Mouse (Mus musculus) stomach, postnatal 0 days (tissue): ENCODE measurements around the gene Jph2. TPM values are rescaled to one million over a fixed set of nuclear protein-coding genes. Genes with fewer than 3 reads are reported as not detected.

Source experiments
- ATAC-seq: fragments of 200-750 bp; cut with Nextera tagmentation; 2 replicates; pipeline ENCODE4 v1.8.0; 2017; ENCODE audit not compliant: low FRiP score, low TSS enrichment
- DNase-seq: peaks from one replicate; pipeline ENCODE4 v3.0.0-alpha.2; 2016; ENCODE audit warnings: low spot score
- H3K27ac ChIP-seq: fragments of 300-500 bp; sonication (generic); replicated peaks from 2 replicates; pipeline ENCODE4 v1.5.1; 2014; ENCODE audit warnings: mild to moderate bottlenecking, control low read depth
- H3K27me3 ChIP-seq: fragments of 300-500 bp; sonication (generic); 2 replicates; pipeline ENCODE4 v1.6.1; 2014; ENCODE audit warnings: low read length; ENCODE audit not compliant: control insufficient read depth, insufficient read depth
- H3K36me3 ChIP-seq: fragments of 300-500 bp; sonication (generic); 2 replicates; pipeline ENCODE4 v1.6.1; 2014; ENCODE audit warnings: low read length, mixed read lengths; ENCODE audit not compliant: control insufficient read depth, insufficient read depth
- H3K4me1 ChIP-seq: fragments of 300-500 bp; sonication (generic); replicated peaks from 2 replicates; pipeline ENCODE4 v1.6.1; 2014; ENCODE audit warnings: antibody characterized with exemption; ENCODE audit not compliant: control insufficient read depth, insufficient read depth
- H3K4me2 ChIP-seq: fragments of 300-500 bp; sonication (generic); replicated peaks from 2 replicates; pipeline ENCODE4 v1.6.1; 2014; ENCODE audit warnings: low read depth, mild to moderate bottlenecking, control low read depth, moderate library complexity
- H3K4me3 ChIP-seq: fragments of 300-500 bp; sonication (generic); 2 replicates; pipeline ENCODE4 v1.5.1; 2014; ENCODE audit warnings: low read depth, low read length, control low read depth
- H3K9ac ChIP-seq: fragments of 300-500 bp; sonication (generic); 2 replicates; pipeline ENCODE4 v1.6.1; 2014; ENCODE audit warnings: mild to moderate bottlenecking, low read length, control low read depth, mixed read lengths
- H3K9me3 ChIP-seq: fragments of 300-500 bp; sonication (generic); 2 replicates; pipeline ENCODE4 v1.6.1; 2016; ENCODE audit warnings: low read length; ENCODE audit not compliant: control insufficient read depth
- CTCF ChIP-seq: IDR thresholded peaks from 2 replicates; pipeline ENCODE4 v1.5.1; 2016; ENCODE audit warnings: antibody characterized with exemption, low read depth, mild to moderate bottlenecking, moderate library complexity
- EP300 ChIP-seq: optimal IDR thresholded peaks from 2 replicates; pipeline ENCODE3; 2016; ENCODE audit warnings: antibody characterized with exemption
- WGBS: fragments of 180-500 bp; shearing (Covaris S2); extraction: QIAGEN DNeasy Blood & Tissue Kit; methylation state at CpG from one replicate; pipeline ENCODE4 v1.1.7; 2014; 5-methylcytosine and 5-hydroxymethylcytosine counted together
- polyA plus RNA-seq: library from polyadenylated mRNA; unstranded; fragments of >200 nt; fragmentation: Nextera tagmentation; extraction: Ambion mirVana; gene quantifications from 2 replicates; pipeline ENCODE4 v1.2.1, GENCODE M21; 2015

Jph2 gene
- polyA plus RNA-seq, 1 experiment from 2014 or later = 13.9 TPM

DNA sequence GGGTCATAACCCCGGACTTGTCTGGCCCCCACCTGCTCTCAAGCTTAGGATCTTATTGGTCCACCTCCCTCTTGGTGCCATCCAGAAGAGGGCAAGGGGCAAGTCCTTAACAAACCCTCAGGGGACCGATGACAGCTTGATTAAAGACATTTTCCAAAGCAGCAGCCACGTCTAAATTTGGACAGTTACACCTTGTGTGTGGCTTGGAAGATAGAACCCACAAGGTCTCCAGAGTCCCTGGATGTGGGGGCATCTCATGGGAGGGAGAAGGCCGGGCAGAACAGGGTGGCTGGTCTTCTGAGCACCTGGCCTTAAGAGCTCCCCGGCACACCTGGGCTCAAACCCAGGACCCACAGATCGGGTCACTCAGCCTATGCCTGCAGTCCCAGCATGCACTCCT lies 3.8 kb downstream of the Jph2 start:
- TF ChIP-seq EP300 = no peak
- no peak for TF ChIP-seq CTCF
- WGBS = 51% methylated on average over 6 of the region's 6 CpGs
- peak overlapping the region; percentile 8; the same call in 1 of the 2 replicates for H3K9ac ChIP-seq
- no peak for DNase-seq
- H3K36me3 ChIP-seq = no peaks in the 10 kb centered on the region
- H3K4me1 ChIP-seq = no peaks in the 10 kb centered on the region
- peak overlapping the region; percentile 59; the same call in 1 of the 2 replicates for H3K27ac ChIP-seq
- peak overlapping the region; percentile 50 for H3K4me2 ChIP-seq
- H3K9me3 ChIP-seq = no peaks in the 10 kb centered on the region
- H3K27me3 ChIP-seq = no peaks in the 10 kb centered on the region
- peak overlapping the region; percentile 47 for H3K4me3 ChIP-seq
- ATAC-seq = no peak

DNA sequence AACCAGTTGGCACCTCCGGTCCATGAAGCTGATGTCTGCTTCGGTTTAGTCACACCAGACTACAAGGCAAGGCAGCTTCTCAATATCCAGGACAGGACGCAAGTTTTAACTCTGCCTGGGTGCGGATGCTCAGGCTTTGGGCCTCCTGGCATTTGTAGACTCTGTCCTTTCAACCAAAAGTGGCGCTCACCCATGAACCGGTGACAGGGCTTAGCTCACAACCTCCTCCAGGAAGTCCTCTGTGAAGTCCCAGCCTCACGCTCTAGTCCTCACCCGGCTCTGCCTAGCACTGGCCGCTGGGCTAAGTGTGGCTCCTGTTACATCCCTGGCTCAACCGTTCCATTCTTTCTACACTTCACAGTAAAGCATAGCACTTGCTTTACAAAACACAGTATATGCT lies 4.6 kb downstream of the Jph2 start:
- Histone ChIP-seq H3K9me3 (no peaks in the 10 kb centered on the region), H3K4me3 (peak overlapping the region; percentile 12; the same call in 1 of the 2 replicates), H3K27ac (0 out of 2 replicates have a peak overlapping the region, but pooled peaks have one; percentile 41), H3K4me1 (no peaks in the 10 kb centered on the region), H3K27me3 (no peaks in the 10 kb centered on the region), H3K36me3 (no peaks in the 10 kb centered on the region), H3K9ac (no peak overlapping the region), H3K4me2 (peak overlapping the region; percentile 50)
- ATAC-seq (no peak), DNase-seq (no peak)
- no peak for TF ChIP-seq CTCF
- no peak for TF ChIP-seq EP300
- 81% methylated on average over 10 of the region's 10 CpGs for WGBS

DNA sequence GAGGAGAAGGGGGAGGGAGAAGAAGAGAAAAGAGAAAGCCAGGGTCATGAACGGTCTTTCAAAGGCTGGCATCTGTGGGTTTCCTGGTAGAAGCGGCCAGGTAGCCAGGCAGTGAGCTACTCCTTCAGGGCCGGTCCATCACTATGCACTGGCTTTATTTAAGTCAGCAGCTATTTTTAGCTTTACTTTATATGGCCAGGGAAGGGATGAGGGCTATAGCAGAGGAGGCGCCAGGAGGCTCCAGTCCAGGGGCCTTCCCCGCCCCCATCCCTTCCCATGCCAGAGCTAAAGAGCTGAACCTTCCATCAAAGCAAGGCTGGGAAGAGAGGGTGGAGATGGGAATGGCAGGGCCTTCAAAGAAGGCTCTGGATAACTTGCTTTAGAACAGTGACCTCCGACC lies 5.4 kb downstream of the Jph2 start:
- H3K9ac ChIP-seq = no peak overlapping the region
- peak overlapping the region; percentile 50; the same call in 1 of the 2 replicates for H3K27ac ChIP-seq
- peak overlapping the region; percentile 6; the same call in 1 of the 2 replicates for H3K4me2 ChIP-seq
- DNase-seq (no peak), ATAC-seq (peak; percentile 79)
- no peaks in the 10 kb centered on the region for H3K27me3 ChIP-seq
- H3K4me1 ChIP-seq = no peaks in the 10 kb centered on the region
- 58% methylated on average over 6 of the region's 6 CpGs for WGBS
- TF ChIP-seq CTCF (no peak), EP300 (no peak)
- no peaks in the 10 kb centered on the region for H3K9me3 ChIP-seq
- H3K4me3 ChIP-seq = no peak overlapping the region
- H3K36me3 ChIP-seq = no peaks in the 10 kb centered on the region

DNA sequence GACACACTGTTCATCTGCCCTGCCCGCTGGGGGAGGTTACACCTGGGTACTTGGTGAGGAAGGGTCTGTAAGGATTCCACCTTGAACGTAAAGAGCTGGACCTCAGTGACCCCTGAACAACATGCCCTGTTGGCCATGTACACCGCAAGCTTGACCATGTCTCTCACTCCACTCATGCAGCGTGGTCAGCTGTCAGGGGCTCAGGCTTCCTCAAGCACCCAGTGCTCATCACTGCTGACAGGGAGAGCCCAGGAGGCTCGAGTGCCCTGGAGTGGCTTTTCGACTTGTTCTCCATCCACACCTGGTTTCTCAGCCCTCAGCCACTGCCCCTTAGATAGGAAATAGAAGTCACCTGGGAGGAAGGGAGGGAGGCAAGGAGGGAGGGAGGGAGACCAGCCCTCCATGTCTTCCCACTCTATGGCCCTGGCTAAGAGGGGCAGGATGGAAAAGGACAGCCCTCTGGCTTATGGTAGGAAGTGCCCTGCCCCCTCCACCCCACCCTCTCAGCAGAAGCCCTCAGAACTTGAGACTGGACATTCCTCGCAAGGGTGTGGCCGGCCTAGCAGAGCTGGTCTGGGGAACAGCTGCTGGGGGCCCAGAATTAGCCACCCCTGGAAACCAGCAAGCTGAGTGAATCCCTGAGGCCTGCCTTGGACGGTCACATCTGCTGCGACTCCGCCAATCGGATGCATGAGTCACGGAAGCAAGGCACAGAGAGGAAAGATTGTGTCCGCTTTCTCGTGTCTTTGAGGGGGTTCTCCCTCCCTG lies 11.2 kb downstream of the Jph2 start:
- no peaks in the 10 kb centered on the region for H3K27me3 ChIP-seq
- peaks cover 6% of the 10 kb centered on the region for H3K4me1 ChIP-seq
- 50% methylated on average over 15 of the region's 15 CpGs for WGBS
- TF ChIP-seq EP300 = no peak
- no peak for TF ChIP-seq CTCF
- no peaks in the 10 kb centered on the region for H3K36me3 ChIP-seq
- DNase-seq = peak; percentile 23
- H3K4me3 ChIP-seq = no peak overlapping the region
- peak overlapping the region; percentile 40 for H3K27ac ChIP-seq
- ATAC-seq = peak; percentile 74
- H3K9ac ChIP-seq = peak overlapping the region; percentile 27
- no peak overlapping the region for H3K4me2 ChIP-seq
- H3K9me3 ChIP-seq = no peaks in the 10 kb centered on the region

DNA sequence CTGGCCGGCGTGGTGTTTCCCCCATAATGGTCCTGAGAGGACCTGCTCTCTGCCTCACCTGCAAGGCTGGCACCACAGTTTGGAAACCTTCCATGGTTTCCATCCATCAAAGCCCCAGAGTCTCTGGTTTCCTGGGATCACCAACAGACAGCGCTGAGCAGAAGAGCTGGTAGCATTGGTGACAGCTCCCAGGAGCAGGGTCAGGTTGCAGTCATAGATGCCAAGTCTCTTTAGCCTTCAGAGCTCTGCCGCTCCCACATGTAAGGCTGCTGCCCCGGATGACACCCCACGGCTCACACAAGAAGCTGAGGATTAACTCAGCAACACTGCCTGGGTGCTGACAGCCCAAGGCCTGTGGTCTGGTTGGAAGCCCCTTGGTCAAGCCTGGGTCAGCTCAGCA lies 12.7 kb downstream of the Jph2 start:
- H3K4me3 ChIP-seq = no peak overlapping the region
- ATAC-seq (no peak), DNase-seq (no peak)
- H3K27ac ChIP-seq = no peak overlapping the region
- no peaks in the 10 kb centered on the region for H3K27me3 ChIP-seq
- no peaks in the 10 kb centered on the region for H3K9me3 ChIP-seq
- H3K36me3 ChIP-seq = no peaks in the 10 kb centered on the region
- TF ChIP-seq CTCF (no peak), EP300 (no peak)
- peaks cover 6% of the 10 kb centered on the region for H3K4me1 ChIP-seq
- no peak overlapping the region for H3K9ac ChIP-seq
- WGBS = 84% methylated on average over 6 of the region's 6 CpGs
- H3K4me2 ChIP-seq = no peak overlapping the region

DNA sequence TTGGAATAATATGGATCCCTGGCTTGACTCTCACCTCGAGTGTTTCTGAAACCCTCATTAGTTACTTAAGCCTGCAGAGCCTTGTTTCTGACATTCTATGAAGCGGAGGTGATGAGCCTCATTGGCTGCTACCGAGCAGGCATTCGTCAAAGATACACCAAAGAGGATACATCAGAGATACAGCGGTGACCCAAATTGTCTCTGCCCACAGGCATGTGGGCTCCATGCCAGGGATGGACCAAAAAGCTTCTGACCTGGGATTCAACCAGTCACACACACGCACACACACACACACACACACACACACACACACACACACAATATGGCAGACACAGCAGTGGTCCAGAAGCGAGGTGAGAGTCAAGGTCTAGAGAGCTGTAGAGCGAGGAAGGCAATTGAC lies 16.5 kb downstream of the Jph2 start:
- 79% methylated on average over 8 of the region's 8 CpGs for WGBS
- Histone ChIP-seq H3K9me3 (no peaks in the 10 kb centered on the region), H3K4me1 (no peaks in the 10 kb centered on the region; the same call in 1 of the 2 replicates), H3K9ac (no peak overlapping the region), H3K36me3 (no peaks in the 10 kb centered on the region), H3K27me3 (no peaks in the 10 kb centered on the region), H3K4me3 (no peak overlapping the region), H3K4me2 (no peak overlapping the region), H3K27ac (peak overlapping the region; percentile 53)
- ATAC-seq (no peak), DNase-seq (no peak)
- no peak for TF ChIP-seq EP300
- no peak for TF ChIP-seq CTCF
